Mouse (Mus musculus) left cerebral cortex, postnatal 4 days (tissue): ENCODE data around the gene Cpne7. TPM values are rescaled to one million over a fixed set of nuclear protein-coding genes. Genes with fewer than 3 reads are reported as not detected.
"Not testable (repeated sequence)": the region's sequence is repeated elsewhere in the genome, so short reads cannot be mapped to it uniquely, and the experiment has no call there.

Experiments
- DNase-seq: peaks from one replicate; pipeline ENCODE4 v3.0.0-alpha.2; 2022
- intact Hi-C: fragments of 180-260 bp; cut with DNase I; formaldehyde crosslinking; loops from one replicate; pipeline ENCODE4 v1.15.1; 2025
- total RNA-seq, 2 experiments: library from RNA; stranded (reverse); gene quantifications; 2 replicates each; pipeline ENCODE4 v1.2.3; 2021

Gene Cpne7
- 10 to 100 TPM; 39.2 to 59.4 TPM for total RNA-seq

GRCm38 (mm10) chr8:123117127-123117731 lies at the start of gene Cpne7:
Gene Cpne7 (plus strand): TSS chr8:123117374.
- no peak for DNase-seq
- intact Hi-C loops, result no loop called here

DNA sequence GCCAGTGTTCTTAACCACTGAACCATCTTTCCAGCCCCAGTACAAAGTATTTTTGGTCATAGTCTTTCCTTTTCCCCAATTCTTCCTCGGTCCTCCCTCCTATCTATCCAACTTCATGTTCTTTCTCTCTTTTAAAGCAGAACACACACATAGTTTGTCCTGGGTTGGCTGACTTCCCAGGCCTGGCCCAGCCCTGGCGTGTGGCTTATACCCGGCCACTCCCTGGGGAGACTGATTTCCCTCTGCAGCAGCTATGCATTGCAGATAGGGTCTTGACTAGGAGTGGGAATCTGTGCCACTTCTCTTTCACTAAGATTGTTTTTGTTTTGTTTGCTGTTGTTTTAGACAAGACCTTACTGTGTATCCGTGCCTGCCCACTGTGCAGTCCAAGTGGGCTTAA lies 46.0 kb upstream of the Cpne7 start:
- peak; percentile 59 for DNase-seq
- intact Hi-C loops, result no loop called here

DNA sequence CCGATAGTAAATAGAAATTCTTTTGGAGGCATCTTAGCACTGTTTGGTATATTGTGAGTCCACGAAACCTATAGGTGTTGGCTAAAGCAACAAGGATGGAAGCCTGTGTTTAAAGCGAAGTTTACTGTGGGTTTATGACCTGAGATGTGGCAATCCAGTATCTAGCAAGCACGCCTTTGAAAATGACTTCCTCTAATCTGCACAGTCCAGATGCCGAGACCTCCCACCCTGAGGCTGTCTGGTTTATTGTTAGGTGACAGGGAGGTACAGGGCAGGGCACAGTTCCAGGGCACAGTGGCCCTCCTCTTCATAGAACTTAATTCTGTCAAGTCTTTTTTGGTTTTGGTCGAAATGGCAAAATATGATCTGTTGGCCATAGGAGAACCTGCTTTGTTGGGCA lies 40.0 kb upstream of the Cpne7 start:
- DNase-seq, result no peak
- intact Hi-C loops, result no loop called here

- no peak for DNase-seq
- intact Hi-C loops, result no loop called here
Observed at GRCm38 (mm10) chr8:123082993-123083392, 34.2 kb upstream of the Cpne7 start.

DNA sequence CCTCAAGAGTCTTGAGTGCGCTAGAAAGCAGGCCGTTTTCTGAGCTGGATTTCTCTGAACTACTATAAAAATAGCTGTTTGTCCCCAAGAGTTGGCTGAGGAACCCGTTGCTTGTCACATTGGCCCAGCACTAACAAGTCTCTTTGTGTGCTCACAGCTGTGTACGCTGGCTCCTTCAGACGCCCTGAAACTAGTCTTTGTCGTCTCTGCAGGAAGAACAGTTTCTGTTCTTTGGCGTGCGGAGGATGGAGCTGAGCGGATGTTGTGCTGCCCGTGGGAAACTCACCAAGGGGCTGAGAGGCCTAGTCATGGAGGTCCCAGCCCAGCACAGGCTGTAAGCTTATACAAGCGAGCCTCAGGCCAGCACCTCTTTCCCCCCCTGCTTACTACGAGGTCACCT lies 33.6 kb upstream of the Cpne7 start:
- DNase-seq, result no peak

DNA sequence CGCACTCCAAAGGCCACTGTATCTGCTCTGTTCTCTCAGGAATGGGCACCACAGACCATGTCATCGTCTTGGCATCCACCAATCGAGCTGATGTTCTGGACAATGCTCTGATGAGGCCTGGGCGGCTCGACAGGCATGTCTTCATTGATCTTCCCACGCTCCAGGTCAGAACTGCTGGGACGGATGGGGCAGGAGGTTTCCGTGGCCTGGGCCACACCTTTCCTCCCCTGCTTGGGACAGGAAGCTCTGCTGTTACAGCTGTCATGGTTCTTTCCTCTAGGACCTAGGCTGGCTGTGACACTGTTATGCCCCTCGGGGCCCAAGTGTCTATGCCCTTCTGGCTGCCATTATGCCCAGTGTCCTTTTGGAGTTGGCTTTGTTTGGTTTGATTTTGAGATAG lies 29.9 kb upstream of the Cpne7 start:
- DNase-seq, result no peak
- intact Hi-C loops, result no loop called here

More for the DNA sequence above, 33.6 kb upstream of the Cpne7 start:
- intact Hi-C loops, result no loop called here

DNA sequence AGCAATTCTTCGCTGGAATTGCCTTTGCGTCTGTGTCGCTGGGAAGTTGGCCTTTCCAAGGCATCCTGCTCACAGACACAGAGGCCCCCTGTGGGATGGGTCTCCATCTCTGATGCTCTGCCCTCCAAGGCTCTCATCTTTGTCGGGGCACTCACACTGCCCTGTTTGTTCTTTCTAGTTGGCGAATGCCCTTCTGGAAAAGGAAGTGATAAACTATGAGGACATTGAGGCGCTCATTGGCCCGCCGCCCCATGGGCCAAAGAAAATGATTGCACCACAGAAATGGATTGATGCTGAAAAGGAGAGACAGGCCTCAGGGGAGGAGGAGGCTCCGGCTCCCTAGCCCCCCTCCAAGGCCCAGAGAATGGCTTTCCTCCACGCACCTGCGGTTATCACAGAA lies 20.0 kb upstream of the Cpne7 start:
- DNase-seq, result peak; percentile 25
- intact Hi-C loops, result no loop called here

DNA sequence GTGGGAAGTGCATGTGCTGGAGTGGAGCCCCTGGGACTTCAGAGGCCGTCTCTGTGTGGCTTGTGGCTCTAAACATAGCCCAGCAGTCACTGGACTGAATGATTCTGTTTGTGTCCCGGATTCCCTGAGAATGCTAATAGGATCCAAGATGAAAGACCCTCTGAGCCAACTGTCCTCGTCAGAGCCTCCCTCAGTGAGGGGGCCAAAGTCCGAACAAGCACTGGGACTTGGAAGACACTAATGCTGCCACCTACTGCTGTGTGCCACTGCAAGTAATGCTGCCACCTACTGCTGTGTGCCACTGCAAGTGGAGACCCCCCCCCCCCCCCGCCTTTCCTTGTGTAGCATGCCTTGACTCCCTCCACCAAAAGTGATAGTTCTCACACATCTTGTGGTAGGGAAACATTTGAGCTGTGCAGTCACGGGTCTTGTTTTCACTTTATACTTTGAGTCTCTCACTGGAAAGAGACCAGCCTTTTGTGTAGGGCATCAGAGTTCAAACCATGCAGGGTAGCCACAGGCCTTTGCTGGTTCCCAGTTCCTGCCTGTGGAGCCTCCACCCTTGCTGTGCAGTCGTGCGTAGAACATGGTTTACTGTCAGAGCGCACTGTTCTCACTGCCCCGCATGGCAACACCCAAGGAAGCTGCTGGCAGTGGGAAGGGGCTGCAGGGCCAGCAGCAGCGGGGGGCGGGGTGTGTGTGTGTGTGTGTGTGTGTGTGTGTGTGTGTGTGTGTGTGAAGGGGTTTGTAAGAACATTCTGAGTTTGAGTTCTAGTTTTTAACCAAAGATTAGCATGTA lies 19.2 kb upstream of the Cpne7 start:
- intact Hi-C loops, result no loop called here
- peak; percentile 41 for DNase-seq

GRCm38 (mm10) chr8:123100288-123100687 lies 16.9 kb upstream of the Cpne7 start:
- intact Hi-C loops, result no loop called here
- no peak for DNase-seq

DNA sequence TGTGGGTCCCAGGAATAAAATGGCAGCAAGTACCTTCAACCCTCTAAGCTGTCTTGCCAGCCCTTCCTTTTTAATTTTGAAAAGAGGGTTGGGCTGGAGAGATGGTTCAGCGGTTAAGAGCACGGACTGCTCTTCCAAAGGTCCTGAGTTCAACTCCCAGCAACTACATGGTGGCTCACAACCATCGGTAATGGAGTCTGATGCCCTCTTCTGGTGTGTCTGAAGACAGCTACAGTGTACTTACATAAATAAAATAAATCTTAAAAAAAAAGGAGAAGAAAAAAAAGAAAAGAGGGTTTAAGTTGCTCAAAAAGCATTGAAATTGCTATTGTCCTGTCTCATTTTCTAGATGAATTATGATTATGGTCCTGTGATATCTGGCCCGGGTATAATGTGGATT lies 15.9 kb upstream of the Cpne7 start:
- DNase-seq, result no peak
- intact Hi-C loops, result no loop called here

DNA sequence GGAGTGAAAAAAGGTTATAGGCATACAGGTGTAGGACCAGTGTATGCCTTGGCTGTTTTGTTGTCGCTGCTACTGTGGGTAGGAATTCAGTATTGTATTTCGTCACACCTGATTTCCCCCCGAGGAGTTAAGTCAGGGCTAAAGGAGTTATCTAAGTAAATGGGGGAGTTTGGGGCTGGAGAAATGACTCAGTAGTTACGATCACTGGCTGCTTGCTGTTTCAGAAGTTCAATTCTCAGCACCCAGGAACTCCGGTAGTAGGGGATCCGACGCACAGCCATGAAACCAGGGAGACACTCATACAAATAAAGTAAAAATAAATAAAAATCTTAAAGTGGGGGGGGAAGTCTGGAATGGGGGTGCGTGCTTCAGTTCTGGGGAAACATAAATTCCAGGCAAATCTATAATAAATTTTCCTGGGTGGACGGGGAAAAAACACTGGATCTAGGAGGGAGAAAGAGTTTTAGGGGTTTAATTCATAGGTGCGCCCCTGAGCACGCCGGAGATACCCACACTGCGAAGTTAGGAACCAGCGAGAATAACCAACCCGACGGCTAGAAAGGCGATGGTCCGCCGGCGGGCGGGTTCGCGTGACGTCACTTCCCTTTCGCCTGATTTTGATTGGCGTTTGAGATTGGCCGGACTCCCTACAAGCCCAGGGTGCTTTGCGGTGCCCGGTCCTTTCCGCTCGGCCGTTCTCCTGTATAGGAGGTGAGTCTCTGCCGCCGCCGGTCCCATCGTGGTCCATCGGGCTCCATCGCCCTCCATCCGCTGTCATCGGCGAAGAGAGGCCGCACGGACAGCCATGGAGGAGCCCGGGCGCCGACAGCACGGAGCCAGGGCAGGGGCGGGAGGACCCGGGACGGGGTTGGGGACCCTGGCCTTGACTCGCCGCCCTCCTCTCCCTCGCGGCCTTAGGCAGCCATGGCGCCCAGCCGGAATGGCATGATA lies 15.2 kb upstream of the Cpne7 start, which contains the start of gene Rpl13:
Gene Rpl13, plus strand, starts transcription at position 616 of the 951 bp plus-strand sequence.
- intact Hi-C loops, result no loop called here
- peak; percentile 98 for DNase-seq

GRCm38 (mm10) chr8:123102855-123103254 lies 14.3 kb upstream of the Cpne7 start:
- DNase-seq, intact Hi-C loops: not testable (repeated sequence)

GRCm38 (mm10) chr8:123103285-123103684 lies 13.9 kb upstream of the Cpne7 start:
- intact Hi-C loops, result no loop called here

DNA sequence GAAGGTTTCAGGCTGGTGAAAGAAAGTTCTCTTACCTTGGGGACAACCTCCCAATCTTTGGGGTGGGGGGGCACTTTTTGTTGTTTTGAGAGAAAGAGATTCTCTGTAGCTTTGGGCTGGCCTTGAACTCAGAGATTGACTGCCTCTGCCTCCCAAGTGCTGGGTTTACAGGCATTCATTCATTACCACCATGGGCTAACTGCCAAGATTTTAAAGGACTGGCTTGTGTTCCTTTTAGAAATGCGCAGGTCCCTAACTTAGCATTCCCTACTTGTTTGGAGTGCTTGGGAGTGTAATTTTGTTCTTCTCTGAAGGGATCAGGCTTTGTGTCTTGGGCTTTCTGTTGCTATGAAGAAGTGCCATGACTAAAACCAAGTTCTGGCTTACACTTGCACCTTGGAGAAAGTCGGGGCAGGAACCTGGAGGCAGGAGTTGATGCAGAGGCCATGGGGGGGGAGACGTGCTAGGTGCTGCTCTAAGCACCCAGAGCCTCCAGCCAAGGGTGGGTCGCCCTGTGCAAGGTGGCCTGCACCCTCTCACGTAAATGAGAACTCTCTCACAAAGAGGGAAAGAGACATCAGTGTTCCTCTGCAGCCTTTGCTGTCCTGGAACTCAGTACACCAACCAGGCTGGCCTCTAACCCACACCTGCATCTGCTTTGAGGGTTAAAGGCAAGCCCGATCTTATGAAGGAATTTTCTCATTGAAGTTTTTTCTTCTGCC lies 13.0 kb upstream of the Cpne7 start:
- no peak for DNase-seq
- intact Hi-C loops, result no loop called here

More at GRCm38 (mm10) chr8:123103285-123103684, 13.9 kb upstream of the Cpne7 start:
- no peak for DNase-seq

DNA sequence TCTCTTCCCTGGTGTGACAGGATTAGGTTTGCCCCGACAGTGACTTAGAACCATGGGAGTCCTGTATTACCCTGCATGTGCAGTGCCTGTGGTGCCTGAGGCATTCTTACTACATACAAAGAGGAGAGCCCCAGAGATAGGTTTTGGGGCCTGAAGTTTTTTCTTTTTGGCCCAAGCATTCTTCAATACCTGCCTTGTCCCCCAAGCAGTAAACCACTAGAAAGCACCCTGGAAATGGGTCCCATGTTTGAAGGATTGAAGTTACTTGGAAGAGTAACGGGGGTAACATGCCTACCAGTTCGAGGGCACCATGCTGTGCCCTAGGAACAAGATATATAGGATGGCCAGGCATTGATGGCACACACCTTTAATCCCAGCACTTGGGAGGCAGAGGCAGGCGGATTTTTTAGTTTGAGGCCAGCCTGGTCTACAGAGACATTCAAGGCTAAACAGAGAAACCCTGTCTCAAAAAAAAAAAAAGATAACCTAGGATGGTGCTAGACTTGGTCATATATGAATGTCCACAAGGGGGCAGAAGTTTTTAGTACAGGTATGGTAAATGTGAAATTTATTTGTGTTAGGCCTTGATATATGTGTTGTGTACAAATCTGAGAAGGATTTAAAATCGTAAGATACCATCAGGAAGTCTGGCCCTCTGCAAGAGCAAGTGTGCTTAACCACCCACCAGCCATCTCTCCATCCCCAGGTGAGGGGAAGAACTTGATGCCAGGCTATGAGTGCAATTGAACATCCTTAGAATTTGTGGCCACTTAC lies 11.4 kb upstream of the Cpne7 start:
- intact Hi-C loops, result loop anchor here (5.0 kb wide), 1 partner anchor 97 kb away; no protein-coding TSS in a partner anchor
- no peak for DNase-seq

- intact Hi-C loops, result loop anchor here (5.0 kb wide), 1 partner anchor 96 kb away; no protein-coding TSS in a partner anchor
- no peak for DNase-seq
Observed at GRCm38 (mm10) chr8:123106531-123106930, 10.6 kb upstream of the Cpne7 start.

GRCm38 (mm10) chr8:123108010-123108409 lies 9.2 kb upstream of the Cpne7 start:
- intact Hi-C loops, result loop anchor here (5.0 kb wide), 1 partner anchor 94 kb away; no protein-coding TSS in a partner anchor
- no peak for DNase-seq

- intact Hi-C loops, result loop anchor here (5.0 kb wide), 1 partner anchor 93 kb away; no protein-coding TSS in a partner anchor
- DNase-seq, result no peak
Observed at GRCm38 (mm10) chr8:123108953-123109352, 8.2 kb upstream of the Cpne7 start.

GRCm38 (mm10) chr8:123110649-123111048 lies 6.5 kb upstream of the Cpne7 start:
- DNase-seq, result peak; percentile 59
- intact Hi-C loops, result no loop called here
